Mouse (Mus musculus) spleen, postnatal 4 days (tissue): Measurements from ENCODE around the gene Babam1.

ENCODE experiments used
- DNase-seq, 2 experiments: peaks; one replicate each; pipeline ENCODE4 v3.0.0; 2022; ENCODE audit warnings: low spot score in 2 of 2

Babam1 gene

DNA sequence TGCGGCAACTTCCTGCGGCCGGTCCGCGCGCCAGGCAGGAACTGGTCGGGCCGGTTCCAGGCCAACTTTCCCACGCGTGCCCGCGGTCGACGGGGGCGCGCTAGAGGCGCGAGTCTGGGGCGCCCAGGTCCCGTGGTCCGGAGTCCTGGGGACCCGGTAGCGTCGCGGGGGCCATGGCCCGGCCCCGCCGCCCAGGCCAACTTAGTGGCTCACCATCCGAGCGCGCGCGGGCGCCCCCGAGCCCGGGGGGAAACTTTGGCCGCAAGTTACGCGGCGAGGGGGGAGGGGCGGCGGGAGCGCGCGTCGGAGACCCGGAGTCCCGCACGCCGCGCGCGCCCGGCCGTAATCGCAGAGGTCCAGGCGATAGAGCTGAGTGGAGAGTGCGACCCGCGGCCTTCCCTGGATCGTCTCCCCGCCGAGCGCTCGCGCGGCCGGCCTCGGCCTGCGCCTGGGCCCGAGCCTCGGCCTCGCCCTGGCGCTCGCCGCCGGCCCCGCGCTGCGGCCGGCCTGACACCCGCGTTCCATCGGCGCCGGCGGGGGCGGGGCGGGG, 15.2 kb upstream of the Babam1 start, which contains the start of gene Nr2f6:
Nr2f6 (minus strand) TSS at position 540 of the 550 bp plus-strand sequence.
- DNase-seq = no peak

DNA sequence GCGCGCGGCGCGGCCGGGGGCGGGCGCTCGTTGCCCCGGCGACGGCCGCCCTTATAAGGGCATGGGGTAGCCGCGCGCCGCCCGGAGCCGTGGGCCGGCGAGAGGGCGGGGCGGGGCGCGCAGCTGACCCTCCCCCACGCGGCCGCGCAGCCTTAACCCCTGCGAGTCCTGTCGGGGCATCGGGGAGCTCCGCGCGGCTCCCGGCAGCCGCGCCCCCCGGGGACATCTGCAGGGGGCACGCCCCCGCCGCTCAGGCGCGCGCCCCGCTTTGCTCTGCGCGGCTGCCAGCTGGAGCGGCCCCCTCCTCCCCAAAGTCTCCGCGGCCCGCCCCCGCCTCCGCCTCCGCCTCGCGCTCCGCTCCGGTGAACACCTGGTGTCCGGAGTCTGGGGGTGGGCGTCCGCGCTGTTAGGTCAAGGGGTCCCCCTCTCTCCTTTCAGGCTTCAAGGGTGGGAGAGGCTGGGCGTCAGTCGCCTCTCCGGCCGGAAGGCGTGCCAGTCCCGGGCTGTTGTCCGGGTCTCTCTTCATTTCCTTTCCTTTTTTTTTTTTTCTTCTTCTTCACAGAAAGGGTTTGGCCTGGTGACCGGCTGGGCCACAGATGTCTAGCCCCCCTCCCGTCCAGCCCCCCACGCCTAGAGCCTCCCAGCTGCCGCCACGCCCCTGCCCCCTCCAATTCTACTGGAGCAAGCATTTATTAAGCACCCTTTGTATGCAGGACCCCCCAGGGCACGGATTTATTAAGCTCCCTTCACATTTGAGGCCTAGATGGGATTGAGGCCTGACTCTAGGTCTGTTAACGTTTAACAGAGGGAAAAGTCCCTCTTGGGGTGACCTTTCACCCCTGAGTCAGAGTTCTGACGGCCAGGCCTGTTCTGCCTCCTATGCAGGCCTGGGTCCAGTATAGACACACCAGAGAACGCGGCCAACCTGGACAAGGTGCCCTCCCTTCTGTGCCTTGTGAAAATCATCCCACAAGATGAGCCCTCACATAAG, 14.4 kb upstream of the Babam1 start:
- DNase-seq = peak; percentile 70 to 81

DNA sequence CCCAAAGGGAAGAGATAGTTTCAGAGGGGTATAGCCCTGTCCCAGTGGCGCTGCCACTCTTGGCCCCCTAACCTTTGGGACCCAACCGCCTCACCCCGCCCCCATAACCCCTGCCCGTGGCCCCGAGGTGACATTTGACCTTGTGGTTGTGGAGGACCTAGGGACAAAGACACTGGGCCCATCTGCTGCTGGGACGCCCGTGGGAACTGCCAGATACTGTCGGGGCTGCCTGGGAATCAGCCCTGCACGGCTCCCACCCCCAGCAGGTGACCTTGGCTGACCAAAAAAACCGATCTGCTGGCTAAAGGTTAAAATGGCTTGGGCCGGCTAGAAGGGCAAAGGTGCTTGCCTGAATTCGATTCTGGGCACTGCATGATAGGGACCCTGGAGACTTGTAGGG, 13.3 kb upstream of the Babam1 start:
- DNase-seq = no peak

DNA sequence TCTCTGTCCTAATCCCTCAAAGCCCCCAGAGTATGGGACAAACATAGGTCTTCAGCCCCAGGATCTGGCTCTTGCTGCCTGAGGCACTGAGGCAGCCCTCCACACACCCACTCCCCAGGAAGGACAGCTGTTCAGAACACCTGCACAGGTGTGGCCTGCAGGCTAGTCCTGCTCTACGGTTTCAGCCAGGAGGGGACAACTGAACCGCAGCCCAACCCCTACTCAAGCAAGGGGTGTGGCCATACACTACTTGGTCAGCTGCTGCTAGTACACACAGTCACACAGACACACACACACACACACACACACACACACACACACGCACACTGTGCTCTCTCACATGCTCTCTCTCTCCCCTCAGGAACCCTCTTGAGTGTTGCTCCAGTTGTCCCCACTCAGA, 12.8 kb upstream of the Babam1 start:
- DNase-seq = no peak

DNA sequence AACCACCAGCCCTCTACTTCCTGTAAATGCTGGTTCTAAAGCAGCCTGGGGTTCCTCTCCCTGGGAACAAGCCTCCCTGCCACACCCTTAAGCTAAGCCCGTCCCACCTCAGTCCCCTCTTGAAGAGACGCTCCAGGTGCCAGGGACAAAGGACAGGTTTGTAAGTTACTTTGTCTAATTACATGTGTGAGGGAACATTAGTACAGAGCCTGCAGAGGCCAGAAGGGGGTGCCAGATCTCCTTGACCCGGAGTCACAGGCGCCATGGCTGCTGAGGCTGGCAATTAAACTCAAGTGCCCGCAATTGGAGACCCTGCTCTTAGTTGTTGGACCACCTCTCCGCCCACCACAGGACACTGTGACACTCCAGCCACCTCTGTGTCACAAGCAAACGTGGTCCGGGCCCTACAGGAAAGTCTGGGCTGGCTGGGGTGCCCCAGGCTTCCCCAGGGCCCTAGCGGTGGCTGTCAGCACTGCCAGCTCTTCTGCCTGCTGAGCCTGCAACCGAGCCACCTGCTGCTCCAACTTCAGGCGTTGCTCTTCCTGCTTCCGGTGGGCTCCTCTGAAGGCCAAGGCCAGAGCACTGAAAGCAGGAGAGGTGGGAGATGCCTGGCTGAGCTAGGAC, 11.3 kb upstream of the Babam1 start:
- no peak for DNase-seq

DNA sequence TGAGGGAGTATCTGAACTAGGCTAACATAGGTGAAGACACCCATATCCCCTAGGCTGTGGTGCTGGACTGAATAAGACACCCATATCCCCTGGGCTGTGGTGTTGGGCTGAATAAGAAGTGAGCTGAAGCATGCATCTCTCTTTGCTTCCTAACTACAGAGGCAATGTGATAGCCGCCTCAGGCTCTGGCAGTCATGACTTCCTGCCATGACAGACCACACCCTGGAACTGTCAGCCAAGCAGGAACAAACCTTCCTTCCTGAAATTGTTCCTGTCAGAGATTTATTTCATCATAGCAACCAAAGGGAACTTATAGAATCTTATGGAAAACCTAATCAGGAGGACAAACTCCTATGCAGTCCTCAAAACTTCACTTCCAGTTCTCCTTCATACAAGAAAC, 8.4 kb upstream of the Babam1 start:
- no peak for DNase-seq

DNA sequence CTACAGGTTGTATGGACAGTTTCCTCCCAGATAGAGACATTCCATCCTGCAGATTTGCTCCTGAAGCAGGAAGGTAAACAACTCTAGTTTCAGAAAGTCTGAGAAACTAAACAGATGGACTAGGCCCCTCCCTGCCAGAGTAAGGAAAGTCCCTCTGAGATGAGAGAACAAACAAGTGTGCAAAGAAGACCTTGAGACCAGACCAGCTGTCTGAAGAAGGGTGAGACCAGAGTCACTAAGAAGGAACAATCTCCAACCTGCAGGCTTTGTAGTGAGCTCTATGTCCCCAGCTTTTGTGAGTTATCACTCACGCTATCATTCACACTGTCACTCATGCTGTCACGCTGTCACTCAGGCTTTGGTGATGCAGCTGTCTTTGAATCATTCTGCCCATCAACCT, 5.0 kb upstream of the Babam1 start:
- no peak for DNase-seq

DNA sequence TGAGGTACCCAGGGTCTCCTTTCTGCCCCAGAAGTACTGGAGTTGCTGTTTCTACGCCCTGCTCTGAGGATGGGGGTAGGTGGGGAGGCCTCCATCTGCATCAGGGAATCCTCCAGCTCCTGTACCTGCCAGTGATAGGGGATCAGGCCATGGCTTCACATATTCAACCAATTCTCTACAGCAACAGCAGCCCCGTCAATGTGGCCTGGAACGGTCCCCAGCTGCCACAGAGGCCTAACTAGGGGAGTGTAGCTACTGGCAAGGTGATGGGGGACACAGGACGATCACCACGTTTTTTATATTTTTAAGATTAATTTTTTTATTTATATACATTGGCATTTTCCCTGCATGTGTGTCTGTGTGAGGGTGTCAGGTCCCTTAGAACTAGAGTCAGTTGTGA, 4.3 kb upstream of the Babam1 start:
- no peak for DNase-seq

DNA sequence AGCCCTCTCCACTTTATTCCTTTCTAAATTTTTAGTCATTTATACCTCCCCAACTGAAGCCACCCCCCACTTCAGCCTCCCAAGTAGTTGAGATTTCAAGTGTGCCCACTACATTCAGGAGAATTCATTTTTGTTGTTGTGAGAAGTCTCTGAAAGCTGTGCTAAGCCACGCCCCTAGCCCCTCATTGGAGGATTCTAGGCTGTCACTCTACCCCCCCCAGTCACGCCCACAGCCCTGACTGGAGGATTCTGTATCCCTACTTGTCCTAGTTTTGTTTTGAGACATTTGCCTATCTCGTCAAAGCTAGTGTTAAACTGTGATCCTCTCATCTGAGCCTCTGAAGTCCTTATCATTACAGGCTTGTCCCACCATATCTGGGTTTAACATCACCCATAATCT, 3.8 kb upstream of the Babam1 start:
- DNase-seq = no peak

DNA sequence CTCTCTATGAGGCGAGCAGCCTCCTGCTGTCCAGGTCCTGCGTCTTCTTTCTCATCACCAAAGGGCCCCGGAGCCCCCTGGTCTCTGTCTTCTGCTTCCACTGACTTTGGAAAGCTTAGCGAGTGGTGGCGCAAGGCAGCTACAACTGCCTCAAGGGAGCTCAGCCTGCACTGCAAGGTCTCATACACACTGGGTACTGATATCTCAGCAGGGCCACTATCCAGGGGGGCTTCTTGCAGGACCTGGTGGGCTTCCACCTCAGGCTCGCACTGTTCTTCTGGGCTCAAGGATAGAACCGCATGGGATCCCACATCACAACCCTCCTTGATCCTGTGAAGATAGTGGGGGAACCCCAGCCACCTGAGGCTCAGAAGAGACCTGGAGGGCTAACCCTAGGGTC, 2.2 kb upstream of the Babam1 start:
- DNase-seq = no peak

DNA sequence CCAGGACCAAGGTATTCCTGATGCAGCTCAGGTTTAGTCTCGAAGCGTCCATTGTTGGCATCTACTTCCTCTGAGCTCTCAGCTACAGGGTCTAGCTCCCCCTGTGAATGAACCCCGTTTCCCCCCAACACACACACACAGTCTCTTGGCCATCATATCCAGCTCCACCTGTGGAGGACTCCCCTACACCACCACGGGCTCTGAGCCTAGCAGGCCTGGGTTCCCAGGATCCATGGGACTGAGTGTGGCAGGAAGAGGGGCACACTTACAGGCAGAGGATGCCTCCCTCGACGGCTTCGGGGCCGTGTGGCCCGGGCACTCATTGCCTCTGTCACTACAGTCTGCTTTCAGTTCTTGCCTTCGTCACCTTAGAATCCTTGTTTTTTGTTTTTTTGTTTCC, 1.6 kb upstream of the Babam1 start:
- no peak for DNase-seq

DNA sequence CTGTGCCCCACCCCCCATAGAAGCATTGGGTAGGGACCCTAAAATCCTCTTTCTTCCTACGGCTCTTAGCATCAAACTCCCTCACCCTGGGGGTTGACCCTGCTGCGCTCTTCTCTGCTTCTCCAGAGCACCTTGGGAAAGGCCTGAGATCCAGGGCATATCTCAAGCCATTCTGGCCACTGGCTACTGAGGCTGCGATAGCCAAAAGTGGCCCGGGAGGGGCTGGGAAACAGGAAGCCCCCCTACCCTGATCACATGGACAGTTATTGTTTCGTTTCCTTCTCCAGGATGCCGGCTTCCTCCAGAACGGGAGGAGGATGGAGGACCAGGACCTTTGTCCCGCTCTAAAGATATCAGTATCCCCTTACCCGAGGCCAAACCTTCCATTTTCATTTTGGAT, 1.0 kb upstream of the Babam1 start, which contains the start of gene Ushbp1:
Ushbp1 (minus strand) TSS at position 174 of the 400 bp plus-strand sequence.
- no peak for DNase-seq

DNA sequence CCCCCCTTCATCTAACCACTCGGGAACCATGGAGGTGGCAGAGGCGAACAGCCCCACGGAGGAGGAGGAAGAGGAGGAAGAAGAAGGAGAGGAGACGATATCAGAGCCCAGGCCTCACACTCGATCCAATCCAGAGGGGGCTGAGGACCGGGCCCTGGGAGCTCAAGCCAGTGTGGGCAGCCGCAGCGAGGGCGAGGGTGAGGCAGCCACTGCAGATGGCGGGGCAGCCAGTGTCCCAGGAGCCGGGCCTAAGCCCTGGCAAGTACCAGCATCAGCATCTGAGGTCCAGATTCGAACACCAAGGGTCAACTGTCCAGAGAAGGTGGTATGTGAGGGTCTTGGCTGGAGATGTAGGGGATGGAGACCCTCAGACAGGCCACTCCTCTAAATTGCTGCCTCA, 1.0 kb downstream of the Babam1 start:
- no peak for DNase-seq

DNA sequence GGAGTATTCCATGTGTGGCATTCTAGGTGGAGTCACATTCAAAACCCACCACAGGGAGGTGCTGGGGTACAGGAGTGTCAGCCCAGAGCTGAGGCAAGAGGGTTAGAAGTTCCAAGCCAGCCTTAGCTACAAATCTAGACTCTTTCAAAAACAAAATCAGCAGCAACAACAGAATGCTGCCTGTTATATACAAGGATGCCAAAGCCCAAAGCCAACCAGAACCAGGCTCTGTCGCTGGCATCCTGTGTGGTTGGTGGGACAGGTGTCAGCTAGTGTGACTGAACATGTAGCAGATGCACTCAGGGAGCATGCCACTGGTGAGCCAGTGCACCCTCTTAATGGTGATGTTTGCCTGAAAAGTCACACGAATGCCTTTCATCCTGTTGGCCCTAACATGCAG, 4.2 kb downstream of the Babam1 start:
- no peak for DNase-seq

DNA sequence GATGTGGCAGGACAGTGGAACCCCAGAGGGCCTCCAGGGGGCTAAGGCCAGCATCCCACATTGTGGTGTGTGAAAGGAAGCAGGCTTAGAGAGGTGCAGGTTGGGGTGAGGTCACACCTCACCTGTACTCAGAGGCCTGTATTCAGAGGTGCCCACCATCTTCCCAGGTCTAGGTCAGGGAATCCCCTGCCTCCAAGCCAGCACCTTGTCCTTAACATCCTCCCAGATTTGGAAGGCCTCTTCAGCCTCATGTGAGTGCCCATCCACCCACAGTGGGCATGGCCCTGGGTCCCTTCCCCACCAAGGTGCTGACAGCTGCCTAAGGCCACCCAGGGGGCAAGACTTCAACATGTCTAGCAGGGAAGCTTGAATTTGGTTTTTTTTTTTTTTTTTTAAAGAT, 4.8 kb downstream of the Babam1 start:
- peak in 1 of 2 experiments; percentile 58 for DNase-seq

DNA sequence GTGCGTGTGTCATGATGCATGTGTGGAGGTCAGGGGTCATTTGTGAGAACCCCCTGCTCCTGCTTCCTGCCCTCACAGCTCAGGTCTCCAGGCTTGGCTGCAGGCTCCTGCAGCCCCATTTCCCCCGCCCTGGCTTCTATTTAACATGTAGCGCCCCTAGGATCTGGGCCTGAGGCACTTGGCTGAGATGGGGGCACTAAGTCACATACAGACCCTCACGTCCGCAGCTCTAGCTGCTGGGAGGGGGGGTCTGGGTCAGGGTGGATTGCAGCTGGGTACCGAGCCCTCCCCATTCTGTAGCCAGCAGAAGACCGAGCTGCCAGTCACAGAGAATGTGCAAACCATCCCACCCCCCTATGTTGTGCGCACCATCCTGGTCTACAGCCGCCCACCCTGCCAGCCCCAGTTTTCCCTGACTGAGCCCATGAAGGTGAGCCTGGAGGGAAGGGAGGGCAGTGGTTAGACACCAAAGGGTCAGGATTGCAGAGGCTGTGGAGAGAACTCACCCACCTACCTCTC, 5.8 kb downstream of the Babam1 start:
- peak in 1 of 2 experiments; percentile 55 for DNase-seq

DNA sequence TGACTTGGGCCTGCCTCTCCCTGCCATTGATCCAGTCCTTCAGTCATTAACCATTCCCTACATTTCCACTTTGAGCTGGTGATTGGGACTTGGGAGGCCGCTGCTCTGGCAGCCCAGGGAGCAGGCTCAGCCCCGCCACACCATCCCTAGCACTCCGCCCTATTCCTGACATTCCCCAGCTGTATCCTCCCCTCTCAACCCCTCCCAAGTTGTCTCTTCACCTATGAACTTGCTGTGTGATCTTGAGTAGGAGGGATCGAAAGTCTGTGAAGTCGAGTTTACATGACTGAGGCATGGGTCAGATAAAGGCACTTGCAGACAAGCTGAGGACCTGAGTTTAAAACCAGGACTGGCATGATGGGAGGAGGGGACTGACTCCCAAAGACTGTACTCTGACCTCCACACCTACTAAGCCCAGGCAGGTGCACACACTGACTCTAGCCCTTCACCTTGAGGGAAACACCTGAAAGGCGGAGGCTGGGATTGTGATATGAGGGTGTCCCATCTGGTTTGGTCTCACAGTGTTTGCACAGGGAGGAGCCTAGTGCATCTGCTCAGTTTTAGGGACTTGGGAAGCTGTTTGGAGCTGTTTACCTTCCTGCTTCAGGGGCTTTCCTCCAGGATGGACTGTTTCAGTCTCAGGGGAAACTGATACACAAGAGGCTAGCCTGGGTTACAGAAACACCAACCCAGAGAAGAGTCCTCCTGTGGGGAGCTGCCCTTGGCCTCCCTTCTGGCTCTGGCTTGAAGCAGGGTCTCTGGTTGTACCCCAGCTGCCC, 6.6 kb downstream of the Babam1 start:
- DNase-seq = no peak

DNA sequence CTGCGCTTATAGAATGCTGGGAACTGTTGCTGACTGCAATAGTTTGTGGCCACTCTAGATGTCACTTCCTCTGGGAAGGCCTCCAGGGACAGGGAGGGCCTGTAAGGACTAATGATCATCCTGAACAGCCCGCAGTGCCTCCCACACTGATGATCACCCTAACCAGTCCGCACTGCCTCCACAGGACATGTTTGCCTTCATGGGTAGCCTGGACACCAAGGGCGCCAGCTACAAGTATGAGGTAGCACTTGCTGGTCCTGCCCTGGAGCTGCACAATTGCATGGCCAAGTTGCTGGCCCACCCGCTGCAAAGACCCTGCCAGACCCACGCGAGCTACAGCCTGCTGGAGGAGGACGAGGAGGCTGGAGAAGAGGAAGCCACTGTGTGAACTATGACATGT, 7.3 kb downstream of the Babam1 start:
- DNase-seq = no peak

DNA sequence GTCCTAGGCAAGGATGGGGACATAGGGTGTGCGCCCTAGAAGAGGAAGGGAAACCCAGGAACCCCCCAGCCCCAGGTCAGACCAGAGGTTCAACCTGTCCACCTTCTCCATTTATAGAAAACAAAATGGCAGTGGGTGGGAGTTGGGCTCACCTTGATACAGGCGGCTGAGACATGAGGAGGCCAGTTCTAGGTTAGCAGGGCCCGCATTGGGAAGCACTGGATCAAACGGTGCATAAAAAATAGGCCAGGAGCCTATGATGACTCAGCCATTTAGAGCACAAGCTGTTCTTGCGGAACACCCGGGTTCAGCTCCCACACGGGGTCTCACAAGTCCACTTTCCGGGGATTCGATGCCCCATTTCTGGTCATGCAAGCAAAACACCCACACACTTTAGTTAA, 8.3 kb downstream of the Babam1 start:
- no peak for DNase-seq

DNA sequence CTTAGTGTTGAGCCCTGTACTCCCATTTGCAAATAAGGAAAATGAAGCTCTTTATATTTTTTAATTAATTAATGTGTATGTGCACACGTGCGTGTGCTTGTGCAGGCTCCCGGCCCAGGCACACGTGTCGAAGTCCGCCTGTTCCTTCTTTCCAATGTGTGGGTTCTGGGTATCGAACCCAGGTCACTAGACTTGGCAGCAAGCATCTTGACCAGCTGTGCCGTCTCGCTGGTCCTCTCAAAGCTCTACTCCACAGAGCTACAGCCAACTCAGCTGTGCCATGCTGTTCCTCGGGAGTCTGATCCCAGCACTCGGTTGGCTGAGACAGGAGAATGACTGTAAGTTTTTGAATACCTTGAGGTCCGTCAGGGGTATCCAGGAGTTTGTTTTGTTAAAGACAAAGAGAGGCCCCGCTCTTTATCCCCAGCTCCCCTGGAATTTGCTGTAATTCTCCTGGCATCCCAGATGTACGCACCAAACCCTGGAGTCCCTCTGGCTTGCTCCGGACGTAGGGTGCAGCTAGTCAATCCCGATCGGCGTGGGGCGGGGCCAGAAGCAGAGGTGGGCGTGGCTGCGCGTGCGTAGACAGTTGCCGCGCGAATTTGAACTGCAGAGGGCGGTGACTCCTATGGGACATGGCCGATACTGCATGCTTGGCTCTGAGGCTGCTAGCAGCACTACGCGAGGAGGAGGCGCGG, 8.9 kb downstream of the Babam1 start, which contains the start of gene Ankle1:
Ankle1 (plus strand) TSS at position 610 of the 698 bp plus-strand sequence.
- peak; percentile 99 for DNase-seq
